Mouse (Mus musculus) kidney, embryonic 16.5 days (tissue): ENCODE results near the gene Cox7a2. TPM values are rescaled to one million over a fixed set of nuclear protein-coding genes. Genes with fewer than 3 reads are reported as not detected.
A peak's percentile ranks its signal among the peaks of the same experiment; 100 is the strongest.

Experiments
- ATAC-seq: fragments of 200-750 bp; cut with Nextera tagmentation; 2 replicates; pipeline ENCODE4 v1.8.0; 2017; ENCODE audit warnings: moderate TSS enrichment; ENCODE audit not compliant: low FRiP score, low TSS enrichment
- H3K27ac ChIP-seq: fragments of 300-500 bp; sonication (generic); 2 replicates; pipeline ENCODE4 v1.5.1; 2014; ENCODE audit warnings: low read length
- H3K27me3 ChIP-seq: fragments of 300-500 bp; sonication (generic); 2 replicates; pipeline ENCODE4 v1.6.1; 2014; ENCODE audit warnings: low read length, control low read depth, mixed read lengths; ENCODE audit not compliant: insufficient read depth
- H3K36me3 ChIP-seq: fragments of 300-500 bp; sonication (generic); 2 replicates; pipeline ENCODE4 v1.6.1; 2014; ENCODE audit warnings: low read length, control low read depth, mixed read lengths; ENCODE audit not compliant: insufficient read depth
- H3K4me1 ChIP-seq: fragments of 300-500 bp; sonication (generic); 2 replicates; pipeline ENCODE4 v1.6.1; 2014; ENCODE audit warnings: low read length, control low read depth, mixed read lengths; ENCODE audit not compliant: insufficient read depth
- H3K4me2 ChIP-seq: fragments of 300-500 bp; sonication (generic); replicated peaks from 2 replicates; pipeline ENCODE4 v1.6.1; 2014; ENCODE audit warnings: low read depth, low read length
- H3K4me3 ChIP-seq: fragments of 300-500 bp; sonication (generic); 2 replicates; pipeline ENCODE4 v1.5.1; 2014; ENCODE audit warnings: mild to moderate bottlenecking, low read length
- H3K9ac ChIP-seq: fragments of 300-500 bp; sonication (generic); replicated peaks from 2 replicates; pipeline ENCODE4 v1.6.1; 2014; ENCODE audit warnings: low read length
- H3K9me3 ChIP-seq: fragments of 300-500 bp; sonication (generic); 2 replicates; pipeline ENCODE4 v1.6.1; 2016; ENCODE audit warnings: low read length, control low read depth
- WGBS: fragments of 180-500 bp; shearing (Covaris S2); extraction: QIAGEN DNeasy Blood & Tissue Kit; methylation state at CpG from one replicate; pipeline ENCODE4 v1.1.7; 2014; 5-methylcytosine and 5-hydroxymethylcytosine counted together
- polyA plus RNA-seq: library from polyadenylated mRNA; unstranded; fragments of >200 nt; fragmentation: Nextera tagmentation; extraction: Ambion mirVana; gene quantifications from 2 replicates; pipeline ENCODE4 v1.2.1, GENCODE M21; 2015

The Cox7a2 gene
- polyA plus RNA-seq, 1 experiment from 2014 or later = 698 TPM

DNA sequence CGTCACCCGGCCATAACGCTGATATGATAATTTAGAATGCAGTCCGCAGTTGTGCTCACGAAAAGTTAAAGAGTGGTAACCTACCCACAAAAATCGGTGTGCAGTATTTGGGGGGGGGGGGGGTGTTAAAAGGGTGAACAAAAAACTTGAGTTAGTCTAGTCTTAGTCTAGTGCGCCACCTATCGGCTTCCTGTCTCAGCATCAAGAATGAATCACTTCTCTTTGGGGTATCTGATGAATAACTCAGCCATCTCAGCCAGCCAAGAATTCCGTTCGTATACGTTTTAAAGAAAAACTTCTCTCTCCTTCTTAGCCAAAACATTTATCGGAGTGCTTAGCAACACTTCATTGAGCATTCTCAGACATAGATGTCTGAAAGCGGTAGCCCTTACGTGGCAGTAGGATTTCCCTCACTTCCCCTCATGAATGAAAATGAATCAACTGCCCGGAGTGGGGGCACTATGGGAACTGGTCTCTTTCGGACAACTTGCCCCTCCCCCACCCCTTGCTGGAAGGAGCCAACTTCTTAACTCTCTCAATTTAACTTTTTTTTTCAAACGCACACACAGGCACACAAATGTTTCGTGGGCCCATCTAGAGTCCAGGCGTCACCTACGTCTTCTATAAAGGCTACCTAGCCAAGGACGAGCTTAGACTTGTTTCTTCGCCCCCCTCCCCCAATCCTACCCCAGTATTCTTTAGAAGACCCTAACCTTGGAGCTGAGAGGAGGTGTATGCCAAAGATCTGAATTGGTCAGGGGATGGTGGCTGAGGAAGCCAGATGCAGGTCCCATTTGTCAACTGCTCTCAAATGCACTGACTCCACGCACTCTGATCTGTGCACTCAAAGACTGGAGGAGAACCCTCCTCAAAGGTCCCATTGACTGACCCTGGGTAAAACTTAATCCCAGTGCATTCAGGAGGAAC, 42.5 kb downstream of the Cox7a2 start:
- Histone ChIP-seq H3K27me3 (peaks cover 17% of the 10 kb centered on the region), H3K4me2 (peak overlapping the region; percentile 90), H3K9ac (peak overlapping the region; percentile 72), H3K4me3 (peak overlapping the region; percentile 65), H3K27ac (peak overlapping the region; percentile 79), H3K36me3 (no peaks in the 10 kb centered on the region), H3K4me1 (peaks cover 38% of the 10 kb centered on the region), H3K9me3 (peaks cover 3% of the 10 kb centered on the region; the same call in 1 of the 2 replicates)
- WGBS = 7% methylated on average over 23 of the region's 23 CpGs
- no peak for ATAC-seq

DNA sequence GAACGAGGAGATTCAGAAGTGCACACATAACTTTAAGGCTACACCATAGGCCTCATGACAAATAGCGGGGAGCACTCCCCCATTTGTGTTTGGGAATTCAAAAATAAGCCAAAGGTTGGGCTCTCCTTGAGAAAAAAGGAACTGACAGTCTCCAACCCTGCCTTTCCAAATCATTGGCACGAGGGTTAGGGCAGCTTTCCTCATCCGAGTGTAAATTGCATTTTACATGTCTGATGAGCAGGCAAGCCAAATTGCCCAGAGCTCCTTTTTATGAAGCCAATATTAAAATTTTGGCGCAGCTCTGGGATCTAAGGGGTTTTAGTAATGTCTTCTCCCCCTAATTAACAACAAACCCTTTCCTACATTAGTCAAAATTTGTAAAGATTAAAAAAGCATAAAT, 43.2 kb downstream of the Cox7a2 start:
- peak overlapping the region; percentile 65 for H3K4me3 ChIP-seq
- no peaks in the 10 kb centered on the region for H3K36me3 ChIP-seq
- WGBS = 32% methylated on average over 5 of the region's 5 CpGs
- peak overlapping the region; percentile 48 for H3K9ac ChIP-seq
- no peak for ATAC-seq
- H3K27me3 ChIP-seq = peaks cover 17% of the 10 kb centered on the region
- H3K4me1 ChIP-seq = peaks cover 38% of the 10 kb centered on the region
- H3K4me2 ChIP-seq = peak overlapping the region; percentile 90
- H3K9me3 ChIP-seq = no peaks in the 10 kb centered on the region
- H3K27ac ChIP-seq = 0 out of 2 replicates have a peak overlapping the region, but pooled peaks have one; percentile 17

GRCm38 (mm10) chr9:79714471-79715045, 45.1 kb downstream of the Cox7a2 start:
- Histone ChIP-seq H3K36me3 (no peaks in the 10 kb centered on the region), H3K4me2 (peak overlapping the region; percentile 52), H3K4me1 (peaks cover 28% of the 10 kb centered on the region), H3K27me3 (peaks cover 6% of the 10 kb centered on the region; the same call in 1 of the 2 replicates), H3K27ac (no peak overlapping the region), H3K9me3 (no peaks in the 10 kb centered on the region), H3K9ac (peak overlapping the region; percentile 53), H3K4me3 (peak overlapping the region; percentile 34)
- WGBS = 8% methylated on average over 16 of the region's 16 CpGs
- ATAC-seq = peak; percentile 32; the same call in 1 of the 2 replicates

Other genes with a start within 250 kb of the Cox7a2 start
- gene Col12a1, start 41.0 kb downstream of the Cox7a2 start, polyA plus RNA-seq = 29.5 and 33.0 TPM in 2 replicates
- 81.4 and 86.2 TPM in 2 replicates for gene Tmem30a, start 33.6 kb upstream of the Cox7a2 start, polyA plus RNA-seq